Mouse (Mus musculus) heart, embryonic 14.5 days (tissue): ENCODE measurements around the gene Rexo1. TPM values are rescaled to one million over a fixed set of nuclear protein-coding genes. Genes with fewer than 3 reads are reported as not detected.

Experiments used
- ATAC-seq: fragments of 200-750 bp; cut with Nextera tagmentation; 2 replicates; pipeline ENCODE4 v1.8.0; 2017; ENCODE audit warnings: low read depth, moderate TSS enrichment; ENCODE audit not compliant: insufficient number of reproducible peaks, insufficient read depth, low FRiP score
- H3K27ac ChIP-seq, 2 experiments: fragments of 200-500 bp in 1 of 2; fragments of 300-500 bp in 1 of 2; sonication (generic) in 1 of 2; replicated peaks in 1 of 2; 2 replicates each; pipeline ENCODE4 v1.5.1; 2012 to 2014; ENCODE audit warnings: low read depth in 2 of 2, low read length in 2 of 2, control low read depth in 1 of 2, mild to moderate bottlenecking in 1 of 2, mixed read lengths in 1 of 2; ENCODE audit not compliant: control insufficient read depth in 1 of 2, insufficient read depth in 1 of 2
- H3K27me3 ChIP-seq: fragments of 300-500 bp; sonication (generic); 2 replicates; pipeline ENCODE4 v1.6.1; 2014; ENCODE audit warnings: mild to moderate bottlenecking, low read length, control low read depth; ENCODE audit not compliant: control insufficient read depth, insufficient read depth
- H3K36me3 ChIP-seq: fragments of 300-500 bp; sonication (generic); 2 replicates; pipeline ENCODE4 v1.6.1; 2014; ENCODE audit warnings: mild to moderate bottlenecking, control low read depth, low read length, mixed read lengths; ENCODE audit not compliant: control insufficient read depth, insufficient read depth
- H3K4me1 ChIP-seq, 2 experiments: fragments of 200-500 bp in 1 of 2; fragments of 300-500 bp in 1 of 2; sonication (generic) in 1 of 2; 2 replicates each; pipeline ENCODE4 v1.6.1; 2012 to 2014; ENCODE audit warnings: low read length in 2 of 2, control low read depth in 1 of 2, mixed read lengths in 1 of 2; ENCODE audit not compliant: control insufficient read depth in 2 of 2, insufficient read depth in 2 of 2
- H3K4me2 ChIP-seq: fragments of 300-500 bp; sonication (generic); 2 replicates; pipeline ENCODE4 v1.6.1; 2014; ENCODE audit warnings: mild to moderate bottlenecking, low read length
- H3K4me3 ChIP-seq, 2 experiments: fragments of 200-500 bp in 1 of 2; fragments of 300-500 bp in 1 of 2; sonication (generic) in 1 of 2; 2 replicates each; pipeline ENCODE4 v1.5.1; 2012 to 2014; ENCODE audit warnings: low read length in 2 of 2, mild to moderate bottlenecking in 2 of 2, control low read depth in 1 of 2, low read depth in 1 of 2, moderate library complexity in 1 of 2; ENCODE audit not compliant: control insufficient read depth in 1 of 2, insufficient read depth in 1 of 2
- H3K9ac ChIP-seq: fragments of 300-500 bp; sonication (generic); 2 replicates; pipeline ENCODE4 v1.6.1; 2014; ENCODE audit warnings: mild to moderate bottlenecking, low read length
- H3K9me3 ChIP-seq: fragments of 300-500 bp; sonication (generic); 2 replicates; pipeline ENCODE4 v1.6.1; 2016; ENCODE audit warnings: low read length, control low read depth; ENCODE audit not compliant: control insufficient read depth
- WGBS: fragments of 180-500 bp; shearing (Covaris S2); extraction: QIAGEN DNeasy Blood & Tissue Kit; methylation state at CpG from one replicate; pipeline ENCODE4 v1.1.7; 2014; 5-methylcytosine and 5-hydroxymethylcytosine counted together
- polyA plus RNA-seq: library from polyadenylated mRNA; unstranded; fragments of >200 nt; fragmentation: Nextera tagmentation; extraction: Ambion mirVana; gene quantifications from 2 replicates; pipeline ENCODE4 v1.2.1, GENCODE M21; 2014

Gene Rexo1
- polyA plus RNA-seq, 1 experiment from 2014 or later = 17.0 TPM

DNA sequence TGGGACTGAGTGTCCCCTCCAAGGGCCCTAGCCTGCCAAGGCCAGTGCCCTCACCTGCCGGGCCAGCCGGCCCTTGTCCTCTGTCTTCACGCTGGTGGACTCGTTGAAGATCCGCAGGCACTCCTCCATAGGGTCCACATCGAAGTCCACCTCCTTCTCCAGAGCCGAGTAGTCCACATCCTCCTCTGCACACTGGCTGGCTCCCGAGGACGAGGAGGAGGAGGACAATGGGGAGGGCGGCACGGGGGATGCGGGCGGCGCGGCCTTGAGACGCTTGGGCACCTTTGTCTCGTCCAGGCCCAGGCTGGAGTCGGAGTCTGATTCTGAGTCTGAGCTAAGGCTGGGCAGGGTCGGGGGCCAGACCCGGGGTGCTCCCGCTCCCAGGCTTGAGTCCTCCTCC, 12.1 kb downstream of the Rexo1 start:
- no peaks in the 10 kb centered on the region for H3K9me3 ChIP-seq
- peaks cover 11 to 13% of the 10 kb centered on the region in 2 experiments for H3K4me1 ChIP-seq
- H3K4me2 ChIP-seq = no peak overlapping the region
- no peak overlapping the region for H3K4me3 ChIP-seq
- H3K9ac ChIP-seq = no peak overlapping the region
- ATAC-seq = no peak
- no peak overlapping the region for H3K27ac ChIP-seq
- WGBS = 88% methylated on average over 21 of the region's 21 CpGs
- H3K27me3 ChIP-seq = no peaks in the 10 kb centered on the region
- peaks cover 60% of the 10 kb centered on the region for H3K36me3 ChIP-seq

DNA sequence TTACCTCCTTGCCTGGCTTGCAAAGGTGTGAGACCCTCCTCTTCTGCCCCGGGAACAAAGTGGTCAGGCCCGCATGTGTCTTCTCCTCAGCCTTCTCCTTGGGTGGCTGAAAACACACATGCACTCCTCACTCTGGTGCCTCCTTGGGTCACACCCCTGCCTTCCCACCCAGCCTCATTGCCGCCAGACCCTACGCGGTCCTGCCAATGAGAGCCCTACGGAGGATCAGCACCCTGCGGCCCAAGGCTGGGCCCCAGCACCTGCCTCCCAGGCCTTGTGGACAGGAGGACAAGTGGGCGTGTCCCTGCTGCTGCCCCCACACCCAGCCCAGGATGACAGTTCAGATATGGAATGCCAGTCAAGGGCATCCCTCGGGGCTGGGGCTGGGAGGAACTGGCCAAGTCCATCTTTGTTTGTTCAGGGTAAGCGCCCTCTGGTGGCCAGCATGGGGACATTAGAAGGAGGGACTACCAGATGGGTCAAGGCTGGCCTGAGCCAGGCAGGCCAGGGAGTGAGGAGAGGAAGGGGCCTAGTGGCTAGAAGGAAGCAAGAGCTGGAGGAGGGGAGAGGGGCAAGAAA, 12.8 kb downstream of the Rexo1 start:
- Histone ChIP-seq H3K9me3 (no peaks in the 10 kb centered on the region), H3K27me3 (no peaks in the 10 kb centered on the region), H3K4me3 (no peak overlapping the region), H3K4me1 (peaks cover 4 to 5% of the 10 kb centered on the region in 2 experiments), H3K9ac (no peak overlapping the region), H3K36me3 (peaks cover 68% of the 10 kb centered on the region), H3K4me2 (no peak overlapping the region), H3K27ac (no peak overlapping the region)
- peak; percentile 51; the same call in 1 of the 2 replicates for ATAC-seq
- 68% methylated on average over 10 of the region's 10 CpGs for whole genome bisulfite sequencing

GRCm38 (mm10) chr10:80547539-80547938, 13.8 kb downstream of the Rexo1 start:
- Histone ChIP-seq H3K4me3 (no peak overlapping the region), H3K9me3 (no peaks in the 10 kb centered on the region), H3K36me3 (peaks cover 78% of the 10 kb centered on the region), H3K9ac (no peak overlapping the region), H3K4me2 (no peak overlapping the region), H3K27ac (no peak overlapping the region), H3K27me3 (no peaks in the 10 kb centered on the region), H3K4me1 (no peaks in the 10 kb centered on the region; a peak in 1 of 4 replicates)
- WGBS = 90% methylated on average over 15 of the region's 15 CpGs
- ATAC-seq = no peak

GRCm38 (mm10) chr10:80546945-80547344, 14.4 kb downstream of the Rexo1 start:
- WGBS = 89% methylated on average over 4 of the region's 4 CpGs
- peaks cover 84% of the 10 kb centered on the region for H3K36me3 ChIP-seq
- H3K27ac ChIP-seq = no peak overlapping the region
- H3K4me1 ChIP-seq = no peaks in the 10 kb centered on the region; a peak in 1 of 4 replicates
- H3K9me3 ChIP-seq = no peaks in the 10 kb centered on the region
- no peaks in the 10 kb centered on the region for H3K27me3 ChIP-seq
- H3K4me2 ChIP-seq = no peak overlapping the region
- H3K4me3 ChIP-seq = no peak overlapping the region
- no peak overlapping the region for H3K9ac ChIP-seq
- ATAC-seq = no peak

DNA sequence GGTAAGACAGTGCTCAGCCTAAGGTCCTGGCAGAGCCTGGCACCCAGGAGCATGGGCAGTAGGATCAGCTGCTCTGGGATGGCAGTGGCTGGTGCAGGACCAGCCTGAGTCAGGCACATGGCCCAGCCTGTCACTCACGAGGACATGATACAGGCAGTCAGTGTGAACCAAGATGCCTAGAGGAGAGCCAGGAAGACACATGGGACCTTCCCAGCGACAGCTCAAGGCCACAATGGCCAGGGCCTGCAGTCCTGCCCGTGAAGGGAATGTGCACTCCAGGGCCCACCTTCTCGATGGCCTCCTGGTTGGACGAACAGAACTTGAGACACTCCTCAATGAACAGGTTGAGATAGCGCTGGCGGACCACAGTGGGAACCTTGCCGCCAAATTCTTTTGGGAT, 15.8 kb downstream of the Rexo1 start:
- no peaks in the 10 kb centered on the region for H3K27me3 ChIP-seq
- H3K4me3 ChIP-seq = no peak overlapping the region
- H3K27ac ChIP-seq = no peak overlapping the region
- no peak for ATAC-seq
- no peaks in the 10 kb centered on the region; a peak in 1 of 4 replicates for H3K4me1 ChIP-seq
- no peaks in the 10 kb centered on the region for H3K9me3 ChIP-seq
- H3K4me2 ChIP-seq = no peak overlapping the region
- H3K9ac ChIP-seq = no peak overlapping the region
- WGBS = 87% methylated on average over 8 of the region's 8 CpGs
- peaks cover 94% of the 10 kb centered on the region for H3K36me3 ChIP-seq

DNA sequence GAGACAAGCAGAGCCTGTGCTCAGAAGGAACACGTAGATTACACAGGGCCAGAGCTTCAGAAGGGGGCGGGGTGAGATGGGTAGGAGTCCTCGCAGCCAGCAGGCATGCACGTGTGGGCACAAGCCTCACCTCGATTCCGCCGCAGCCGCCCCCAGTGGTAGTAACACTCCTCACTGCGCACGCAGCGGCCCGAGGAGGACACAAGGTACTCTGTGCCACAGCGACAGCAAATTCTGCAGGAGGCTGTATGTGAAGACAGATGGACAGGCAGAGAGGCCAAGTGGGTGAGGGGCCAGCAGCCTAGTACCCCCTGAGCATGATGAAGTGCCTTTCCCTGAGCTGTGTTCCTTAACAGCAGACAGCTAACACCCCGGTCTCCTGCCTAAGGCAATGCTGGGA, 17.5 kb downstream of the Rexo1 start:
- Histone ChIP-seq H3K36me3 (peaks cover 81% of the 10 kb centered on the region), H3K27ac (no peak overlapping the region), H3K4me3 (no peak overlapping the region), H3K4me2 (no peak overlapping the region), H3K9ac (no peak overlapping the region), H3K9me3 (no peaks in the 10 kb centered on the region), H3K4me1 (peaks cover 0 to 1% of the 10 kb centered on the region in 2 experiments; a peak in 2 of 4 replicates), H3K27me3 (no peaks in the 10 kb centered on the region)
- no peak for ATAC-seq
- 92% methylated on average over 14 of the region's 14 CpGs for WGBS

- H3K4me1 ChIP-seq = peaks cover 2 to 11% of the 10 kb centered on the region in 2 experiments; a peak in 3 of 4 replicates
- peak overlapping the region; percentile 53; the same call in 1 of the 2 replicates for H3K4me2 ChIP-seq
- no peak overlapping the region for H3K27ac ChIP-seq
- no peak overlapping the region for H3K9ac ChIP-seq
- 26% methylated on average over 5 of the region's 5 CpGs for WGBS
- peaks cover 40% of the 10 kb centered on the region for H3K36me3 ChIP-seq
- peaks cover 16% of the 10 kb centered on the region for H3K27me3 ChIP-seq
- peak; percentile 8; the same call in 1 of the 2 replicates for ATAC-seq
- no peaks in the 10 kb centered on the region for H3K9me3 ChIP-seq
- no peak overlapping the region for H3K4me3 ChIP-seq
These were observed 21.9 kb downstream of the Rexo1 start for GRCm38 (mm10) chr10:80539493-80539892.
